22 mouse cellular contexts compared by ENCODE assay signal in genomic region chr13:42976144-42976543, GRCm38 (mm10).
DNase-seq lines count a peak whose midpoint lies in the region; ATAC-seq lines count a peak whose summit lies in the region.
"Had no signal": no experiment of that assay in that cellular context is flagged by ENCODE, and none has a peak within 500 bp of the region (broad histone marks: within the 10 kb centered on the region; RNA-seq: fewer than 3 reads in every experiment).

No protein-coding gene starts in this region.

- H3K9me3 ChIP-seq in intestine, embryonic 16.5 days (ENCODE audit: control insufficient read depth, low read length): no peaks in the 10 kb centered on the region
- H3K9me3 ChIP-seq: embryonic facial prominence, embryonic 12.5 days; forebrain, embryonic 15.5 days; heart, embryonic 12.5 days; hindbrain, embryonic 12.5 days had no signal

- 89% methylated on average over 3 of the region's 3 CpGs for WGBS in intestine, embryonic 16.5 days

- ATAC-seq in common myeloid progenitor, adult 5-6 weeks (replicated peaks; ENCODE audit: low read depth, poor library complexity, severe bottlenecking): peak; percentile 56
- ATAC-seq in megakaryocyte progenitor cell, adult 5-6 weeks (replicated peaks; ENCODE audit: poor library complexity): peak; percentile 96
- no peak for ATAC-seq in intestine, embryonic 16.5 days
- ATAC-seq: activated CD4-positive, CD25-positive, alpha-beta regulatory T cell, adult 4 months; forebrain, embryonic 15.5 days; hindbrain, embryonic 16.5 days; inflammation-experienced regulatory T-cells, adult 6 months; Patski had no signal

- peak; percentile 4 for DNase-seq in heart, adult 11 months
- DNase-seq in heart, adult 9 months (ENCODE audit: low spot score in 2 of 2): no peak
- DNase-seq in 416B (ENCODE audit: low read depth): peak; percentile 70
- DNase-seq in cerebellum, postnatal 25 days: no peak
- no peak for DNase-seq in lung, postnatal 4 days
- DNase-seq: adrenal gland, postnatal 25 days; cerebellum, adult 11-12 months; cerebellum, adult 9-11 months; gastrocnemius, postnatal 36 days; heart, adult 2 months had no signal

- H3K4me2 ChIP-seq in intestine, embryonic 16.5 days (ENCODE audit: low read depth, low read length): no peak overlapping the region
- H3K4me2 ChIP-seq: embryonic facial prominence, embryonic 12.5 days; forebrain, embryonic 15.5 days; heart, embryonic 12.5 days; hindbrain, embryonic 12.5 days had no signal

- H3K4me1 ChIP-seq in intestine, embryonic 16.5 days (ENCODE audit: control insufficient read depth, insufficient read depth, low read length): no peaks in the 10 kb centered on the region
- H3K4me1 ChIP-seq: embryonic facial prominence, embryonic 12.5 days; heart, embryonic 12.5 days; hindbrain, embryonic 12.5 days had no signal

- no peak overlapping the region for H3K9ac ChIP-seq in intestine, embryonic 16.5 days (ENCODE audit: low read depth, low read length)
- H3K9ac ChIP-seq: embryonic facial prominence, embryonic 12.5 days; forebrain, embryonic 15.5 days; heart, embryonic 12.5 days; hindbrain, embryonic 12.5 days had no signal

- H3K27ac ChIP-seq in intestine, embryonic 16.5 days (ENCODE audit: low read length): no peak overlapping the region
- H3K27ac ChIP-seq: embryonic facial prominence, embryonic 12.5 days; forebrain, embryonic 15.5 days; heart, adult 2 months; hindbrain, embryonic 12.5 days had no signal

- H3K27me3 ChIP-seq in intestine, embryonic 16.5 days (replicated peaks; ENCODE audit: control insufficient read depth, insufficient read depth, low read length): no peaks in the 10 kb centered on the region
- H3K27me3 ChIP-seq: CH12.LX; embryonic facial prominence, embryonic 12.5 days; forebrain, embryonic 15.5 days; heart, embryonic 12.5 days; hindbrain, embryonic 12.5 days had no signal

- no peaks in the 10 kb centered on the region for H3K36me3 ChIP-seq in intestine, embryonic 16.5 days (ENCODE audit: control insufficient read depth, insufficient read depth, low read length)
- H3K36me3 ChIP-seq: embryonic facial prominence, embryonic 12.5 days; forebrain, embryonic 15.5 days; heart, embryonic 12.5 days; hindbrain, embryonic 12.5 days had no signal

- no peak overlapping the region for H3K4me3 ChIP-seq in intestine, embryonic 16.5 days (ENCODE audit: low read length)
- H3K4me3 ChIP-seq: embryonic facial prominence, embryonic 12.5 days; forebrain, embryonic 15.5 days; heart, adult 2 months; heart, embryonic 12.5 days; hindbrain, embryonic 12.5 days had no signal

Comparison
In these comparisons a context has a peak if more than half of its experiments do, and no peak if none do; other contexts are left out.
1. DNase-seq: peak in heart, adult 11 months (single experiment) and 416B (single experiment); none in heart, adult 9 months (0 of 2), cerebellum, postnatal 25 days (0 of 2) and lung, postnatal 4 days (0 of 2).